Mouse (Mus musculus): ENCODE measurements around the gene Mup9. TPM values are rescaled to one million over a fixed set of nuclear protein-coding genes. Genes with fewer than 3 reads are reported as not detected.
"Not testable (repeated sequence)": the region's sequence is repeated elsewhere in the genome, so short reads cannot be mapped to it uniquely, and the experiment has no call there.

Mup9 gene
- total RNA-seq (2021): not detected
- long read RNA-seq, experiment 1: 0 reads
- long read RNA-seq, experiment 2: 0 reads

DNA sequence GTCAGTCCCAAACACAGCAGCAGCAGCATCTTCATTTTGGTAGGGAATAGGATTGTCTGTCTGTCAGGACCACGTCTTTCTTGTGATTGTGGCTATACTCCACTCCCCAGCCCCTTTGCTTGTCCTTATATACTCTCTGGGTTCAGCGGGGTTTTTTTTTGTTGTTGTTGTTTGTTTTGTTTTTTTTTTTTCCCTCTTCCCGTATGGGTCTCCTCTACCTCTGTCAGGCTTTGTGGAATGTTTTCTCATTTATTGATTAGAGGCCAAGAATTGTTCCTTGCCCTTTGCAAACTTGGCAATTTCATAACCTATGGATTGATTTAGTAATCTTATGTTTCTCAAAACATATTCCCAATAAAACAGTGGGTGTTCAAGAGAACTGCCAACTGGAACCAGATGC is at the start of gene Mup9:
Mup9 (minus strand) TSS at position 101 of the 400 bp plus-strand sequence.
- DNase-seq (ENCODE audit: low spot score in 2 of 2): not testable (repeated sequence)

Other genes starting within 250 kb of the Mup9 start
- gene Mup8, start 199.4 kb downstream of the Mup9 start, total RNA-seq (2021): not detected
- not detected for gene Mup1, start 80.0 kb upstream of the Mup9 start, total RNA-seq (2021)
- gene Mup10, start 160.2 kb upstream of the Mup9 start, total RNA-seq (2021): not detected
- gene Mup11, start 240.5 kb upstream of the Mup9 start, total RNA-seq (2021): not detected